Mouse (Mus musculus) heart, postnatal 0 days (tissue): ENCODE data around the gene Zfp280b. TPM values are rescaled to one million over a fixed set of nuclear protein-coding genes. Genes with fewer than 3 reads are reported as not detected.

Experiments
- ATAC-seq: fragments of 200-750 bp; cut with Nextera tagmentation; 2 replicates; pipeline ENCODE4 v1.8.0; 2017; ENCODE audit warnings: low read depth, moderate number of reproducible peaks, moderate library complexity; ENCODE audit not compliant: insufficient read depth
- DNase-seq: peaks from one replicate; pipeline ENCODE4 v3.0.0-alpha.2; 2016; ENCODE audit warnings: low spot score
- H3K27ac ChIP-seq: fragments of 300-500 bp; sonication (generic); 2 replicates; pipeline ENCODE4 v1.5.1; 2014; ENCODE audit warnings: low read depth, mild to moderate bottlenecking
- H3K27me3 ChIP-seq: fragments of 300-500 bp; sonication (generic); 2 replicates; pipeline ENCODE4 v1.6.1; 2014; ENCODE audit warnings: low read length, mixed read lengths; ENCODE audit not compliant: control insufficient read depth, insufficient read depth
- H3K36me3 ChIP-seq: fragments of 300-500 bp; sonication (generic); replicated peaks from 2 replicates; pipeline ENCODE4 v1.6.1; 2014; ENCODE audit warnings: low read length, mixed read lengths; ENCODE audit not compliant: control insufficient read depth, insufficient read depth
- H3K4me1 ChIP-seq: fragments of 300-500 bp; sonication (generic); 2 replicates; pipeline ENCODE4 v1.6.1; 2014; ENCODE audit warnings: antibody characterized with exemption; ENCODE audit not compliant: control insufficient read depth, insufficient read depth
- H3K4me2 ChIP-seq: fragments of 300-500 bp; sonication (generic); 2 replicates; pipeline ENCODE4 v1.6.1; 2014; ENCODE audit warnings: low read depth, mild to moderate bottlenecking, low read length, moderate library complexity
- H3K4me3 ChIP-seq: fragments of 300-500 bp; sonication (generic); 2 replicates; pipeline ENCODE4 v1.5.1; 2014; ENCODE audit warnings: low read depth, low read length
- H3K9ac ChIP-seq: fragments of 300-500 bp; sonication (generic); replicated peaks from 2 replicates; pipeline ENCODE4 v1.6.1; 2014; ENCODE audit warnings: low read depth, low read length, mixed read lengths
- H3K9me3 ChIP-seq: fragments of 300-500 bp; sonication (generic); replicated peaks from 2 replicates; pipeline ENCODE4 v1.6.1; 2016; ENCODE audit warnings: low read length; ENCODE audit not compliant: control insufficient read depth
- CTCF ChIP-seq: IDR thresholded peaks from 2 replicates; pipeline ENCODE4 v1.5.1; 2016; ENCODE audit warnings: antibody characterized with exemption, control low read depth, low read depth
- EP300 ChIP-seq: IDR thresholded peaks from 2 replicates; pipeline ENCODE4 v1.6.1; 2016; ENCODE audit warnings: antibody characterized with exemption, low read depth
- WGBS: fragments of 180-500 bp; shearing (Covaris S2); extraction: QIAGEN DNeasy Blood & Tissue Kit; methylation state at CpG from one replicate; pipeline ENCODE4 v1.1.7; 2014; 5-methylcytosine and 5-hydroxymethylcytosine counted together
- polyA plus RNA-seq: library from polyadenylated mRNA; unstranded; fragments of >200 nt; fragmentation: Nextera tagmentation; extraction: Ambion mirVana; gene quantifications from 2 replicates; pipeline ENCODE4 v1.2.1, GENCODE M21; 2015
- total RNA-seq: library from RNA; depleted of rRNA; stranded (reverse); fragments of >200 nt; gene quantifications from 2 replicates; pipeline ENCODE4 v1.2.3, GENCODE M21; 2014; ENCODE audit warnings: low replicate concordance

Gene Zfp280b
- total and polyA plus RNA-seq, 2 experiments from 2014 or later: 7.7 to 7.8 TPM

GRCm38 (mm10) chr10:76045343-76045742 is 12.9 kb downstream of the Zfp280b start:
- H3K4me3 ChIP-seq: no peak overlapping the region
- 49% methylated on average over 5 of the region's 5 CpGs for WGBS

GRCm38 (mm10) chr10:76046754-76047153 is 14.3 kb downstream of the Zfp280b start:
- peaks cover 7% of the 10 kb centered on the region; the same call in 1 of the 2 replicates for H3K36me3 ChIP-seq
- ATAC-seq (no peak), DNase-seq (no peak)
- 0% methylated on average over 1 of the region's 1 CpGs for WGBS
- H3K4me3 ChIP-seq: no peak overlapping the region
- TF ChIP-seq CTCF: no peak
- no peak for TF ChIP-seq EP300
- no peak overlapping the region for H3K4me2 ChIP-seq
- H3K27me3 ChIP-seq: no peaks in the 10 kb centered on the region
- H3K4me1 ChIP-seq: peaks cover 6% of the 10 kb centered on the region; the same call in 1 of the 2 replicates
- no peak overlapping the region for H3K27ac ChIP-seq
- H3K9ac ChIP-seq: no peak overlapping the region
- H3K9me3 ChIP-seq: no peaks in the 10 kb centered on the region

More at GRCm38 (mm10) chr10:76045343-76045742, 12.9 kb downstream of the Zfp280b start:
- Histone ChIP-seq H3K4me2 (no peak overlapping the region), H3K9me3 (no peaks in the 10 kb centered on the region), H3K36me3 (peaks cover 10% of the 10 kb centered on the region), H3K4me1 (peaks cover 6% of the 10 kb centered on the region; the same call in 1 of the 2 replicates), H3K9ac (no peak overlapping the region), H3K27me3 (no peaks in the 10 kb centered on the region), H3K27ac (no peak overlapping the region)
- no peak for ATAC-seq
- TF ChIP-seq CTCF (no peak), EP300 (no peak)
- DNase-seq: no peak

- TF ChIP-seq CTCF: no peak
- TF ChIP-seq EP300: no peak
- no peak for DNase-seq
- no peak for ATAC-seq
These were observed 14.9 kb downstream of the Zfp280b start for GRCm38 (mm10) chr10:76047182-76047869.

GRCm38 (mm10) chr10:76048967-76049366 is 16.5 kb downstream of the Zfp280b start:
- DNase-seq (no peak), ATAC-seq (no peak)
- no peak overlapping the region for H3K4me2 ChIP-seq
- H3K4me3 ChIP-seq: no peak overlapping the region
- 49% methylated on average over 6 of the region's 6 CpGs for WGBS
- H3K4me1 ChIP-seq: peaks cover 6% of the 10 kb centered on the region; the same call in 1 of the 2 replicates
- H3K36me3 ChIP-seq: no peaks in the 10 kb centered on the region
- H3K9me3 ChIP-seq: no peaks in the 10 kb centered on the region
- H3K27ac ChIP-seq: no peak overlapping the region
- no peaks in the 10 kb centered on the region for H3K27me3 ChIP-seq
- TF ChIP-seq CTCF (no peak), EP300 (no peak)
- H3K9ac ChIP-seq: no peak overlapping the region

More at GRCm38 (mm10) chr10:76047182-76047869, 14.9 kb downstream of the Zfp280b start:
- no peaks in the 10 kb centered on the region for H3K27me3 ChIP-seq
- H3K9ac ChIP-seq: no peak overlapping the region
- WGBS: 36% methylated on average over 5 of the region's 5 CpGs
- H3K36me3 ChIP-seq: peaks cover 7% of the 10 kb centered on the region; the same call in 1 of the 2 replicates
- no peaks in the 10 kb centered on the region for H3K9me3 ChIP-seq
- no peak overlapping the region for H3K27ac ChIP-seq
- H3K4me1 ChIP-seq: peaks cover 6% of the 10 kb centered on the region; the same call in 1 of the 2 replicates
- no peak overlapping the region for H3K4me3 ChIP-seq
- H3K4me2 ChIP-seq: no peak overlapping the region

- peaks cover 2% of the 10 kb centered on the region; the same call in 1 of the 2 replicates for H3K4me1 ChIP-seq
- no peaks in the 10 kb centered on the region for H3K36me3 ChIP-seq
- no peak overlapping the region for H3K4me2 ChIP-seq
- H3K27me3 ChIP-seq: no peaks in the 10 kb centered on the region
- no peak overlapping the region for H3K4me3 ChIP-seq
- H3K9ac ChIP-seq: no peak overlapping the region
- 77% methylated on average over 11 of the region's 11 CpGs for WGBS
- DNase-seq (no peak), ATAC-seq (no peak)
- no peak overlapping the region for H3K27ac ChIP-seq
- TF ChIP-seq CTCF (no peak), EP300 (no peak)
- H3K9me3 ChIP-seq: no peaks in the 10 kb centered on the region
These were observed 19.4 kb downstream of the Zfp280b start for GRCm38 (mm10) chr10:76051860-76052259.

GRCm38 (mm10) chr10:76062439-76062838 is 30.0 kb downstream of the Zfp280b start:
- H3K36me3 ChIP-seq: no peaks in the 10 kb centered on the region
- no peaks in the 10 kb centered on the region for H3K4me1 ChIP-seq
- WGBS: 82% methylated on average over 5 of the region's 5 CpGs
- H3K4me3 ChIP-seq: no peak overlapping the region
- no peak overlapping the region for H3K4me2 ChIP-seq
- no peaks in the 10 kb centered on the region for H3K9me3 ChIP-seq
- DNase-seq: no peak
- ATAC-seq: no peak
- TF ChIP-seq CTCF (no peak), EP300 (no peak)
- no peaks in the 10 kb centered on the region for H3K27me3 ChIP-seq
- H3K9ac ChIP-seq: no peak overlapping the region
- H3K27ac ChIP-seq: no peak overlapping the region
